8 mouse cellular contexts compared by ENCODE assay signal in the genomic region with DNA sequence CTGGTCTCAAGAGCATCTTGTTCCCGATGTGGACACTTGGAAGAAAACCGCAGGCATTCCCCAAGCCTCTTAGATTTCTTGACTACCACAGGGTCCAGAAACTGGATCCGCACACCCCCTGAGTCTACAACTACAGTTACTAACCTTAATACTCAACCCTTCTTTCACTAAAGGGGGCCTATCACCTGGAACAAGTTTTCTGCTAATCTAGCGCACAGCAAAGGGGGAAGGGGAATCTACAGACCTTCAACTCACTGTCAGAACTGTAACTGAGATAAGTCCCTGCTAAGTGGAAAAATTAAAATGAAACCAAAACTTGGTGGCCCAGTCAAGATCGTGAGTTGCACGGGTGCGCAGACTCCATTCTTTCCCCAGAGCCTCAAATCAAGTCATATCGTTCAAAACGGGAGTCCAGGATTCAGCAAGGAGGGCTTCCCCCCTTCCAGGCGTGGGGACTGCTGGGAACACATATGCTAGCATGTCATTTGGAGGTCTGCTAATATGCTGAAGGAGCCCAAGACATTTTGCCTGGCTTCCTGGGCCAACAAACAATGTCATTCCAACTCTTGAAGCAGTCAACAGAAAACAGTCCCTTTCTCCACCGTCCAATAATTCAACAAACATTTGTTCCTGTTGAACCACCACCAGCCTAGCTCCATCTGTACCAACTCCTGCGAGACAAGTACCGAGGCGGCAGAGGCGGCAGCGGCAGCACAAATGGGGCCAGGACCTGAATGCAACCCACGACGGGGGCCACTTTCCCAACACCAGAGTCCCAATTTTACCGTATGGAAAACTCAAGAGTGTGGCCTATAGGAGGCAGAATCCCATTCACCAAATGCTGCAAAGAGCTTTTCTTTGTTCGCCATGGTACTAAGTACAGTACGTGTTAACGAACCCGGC. TPM values are rescaled to one million over a fixed set of nuclear protein-coding genes. Genes with fewer than 3 reads are reported as not detected.
DNase-seq lines count a peak whose midpoint lies in the region; ATAC-seq lines count a peak whose summit lies in the region.

No protein-coding gene starts in this region.

- no peaks in the 10 kb centered on the region for H3K9me3 ChIP-seq in heart, embryonic 14.5 days (ENCODE audit: control insufficient read depth, low read length)
- H3K9me3 ChIP-seq in limb, embryonic 15.5 days: no peaks in the 10 kb centered on the region

- H3K4me3 ChIP-seq in heart, embryonic 14.5 days (ENCODE audit: control insufficient read depth in 1 of 2, insufficient read depth in 1 of 2, low read depth in 1 of 2, low read length in 2 of 2): peak overlapping the region; percentile 63 to 77
- peak overlapping the region; percentile 78 for H3K4me3 ChIP-seq in limb, embryonic 15.5 days

- H3K9ac ChIP-seq in heart, embryonic 14.5 days (ENCODE audit: low read length): peak overlapping the region; percentile 93
- H3K9ac ChIP-seq in limb, embryonic 15.5 days: peak overlapping the region; percentile 76

- H3K36me3 ChIP-seq in heart, embryonic 14.5 days (ENCODE audit: control insufficient read depth, insufficient read depth, low read length): no peaks in the 10 kb centered on the region
- H3K36me3 ChIP-seq in limb, embryonic 15.5 days: no peaks in the 10 kb centered on the region

- peak overlapping the region; percentile 90 for H3K4me2 ChIP-seq in heart, embryonic 14.5 days (ENCODE audit: low read length)
- peak overlapping the region; percentile 89 for H3K4me2 ChIP-seq in limb, embryonic 15.5 days

- peak; percentile 58 for DNase-seq in adrenal gland, postnatal 10 days
- DNase-seq in adrenal gland, postnatal 4 days (ENCODE audit: low spot score in 2 of 2): no peak
- peak; percentile 49 to 67 for DNase-seq in cerebellum, postnatal 36 days
- peak; percentile 84 for DNase-seq in naive thymus-derived CD4-positive, alpha-beta T cell, adult 2 months (ENCODE audit: low read depth)
- no peak for DNase-seq in frontal cortex, postnatal 36 days (ENCODE audit: low spot score in 2 of 2)

- 11% methylated on average over 23 of the region's 23 CpGs for WGBS in heart, embryonic 14.5 days
- WGBS in limb, embryonic 15.5 days: 12% methylated on average over 23 of the region's 23 CpGs

- H3K27ac ChIP-seq in heart, embryonic 14.5 days (replicated peaks in 1 of 2; ENCODE audit: control insufficient read depth in 1 of 2, insufficient read depth in 1 of 2, low read depth in 2 of 2, low read length in 2 of 2): peak overlapping the region; percentile 55 to 94
- H3K27ac ChIP-seq in limb, embryonic 15.5 days: peak overlapping the region; percentile 95

- peaks cover 33 to 58% of the 10 kb centered on the region in 2 experiments for H3K4me1 ChIP-seq in heart, embryonic 14.5 days (ENCODE audit: control insufficient read depth in 2 of 2, insufficient read depth in 2 of 2, low read length in 2 of 2)
- peaks cover 63% of the 10 kb centered on the region for H3K4me1 ChIP-seq in limb, embryonic 15.5 days

- H3K27me3 ChIP-seq in heart, embryonic 14.5 days (ENCODE audit: control insufficient read depth, insufficient read depth, low read length): no peaks in the 10 kb centered on the region
- H3K27me3 ChIP-seq in limb, embryonic 15.5 days: no peaks in the 10 kb centered on the region

- peak; percentile 53 for ATAC-seq in CD4-positive, CD25-positive, alpha-beta regulatory T cell, adult 4 months
- no peak for ATAC-seq in heart, embryonic 14.5 days (ENCODE audit: insufficient number of reproducible peaks, insufficient read depth, low FRiP score, low read depth)
- ATAC-seq in limb, embryonic 15.5 days (ENCODE audit: insufficient number of reproducible peaks, low FRiP score, low TSS enrichment, low read depth): no peak

RNA-seq across cellular contexts. Expression of gene Fam53b, which starts 1.7 kb away (rescaled TPM):
- 10 to 100 TPM; 58.4 to 75.1 TPM for total RNA-seq in adrenal gland, postnatal 10 days (2021)
- total RNA-seq in adrenal gland, postnatal 4 days (2021): 10 to 100 TPM; 69.7 to 74.4 TPM
- 100 to 1,000 TPM in 1 of 2 experiments, 10 to 100 TPM in 1; 73.4 to 102 TPM for polyA plus RNA-seq in CD4-positive, CD25-positive, alpha-beta regulatory T cell, adult 4 months (2017; shearing (Covaris generic))
- 15.4 and 15.6 TPM in 2 replicates for polyA plus RNA-seq in heart, embryonic 14.5 days (2014; fragmentation: Nextera tagmentation; extraction: Ambion mirVana)
- 18.5 and 20.2 TPM in 2 replicates for polyA plus RNA-seq in limb, embryonic 15.5 days (2015; fragmentation: Nextera tagmentation; extraction: Ambion mirVana)

RNA-seq across cellular contexts. Expression of gene Eef1akmt2, which starts 40.5 kb away (rescaled TPM):
- 10 to 100 TPM; 20.9 to 27.4 TPM for total RNA-seq in adrenal gland, postnatal 10 days (2021)
- total RNA-seq in adrenal gland, postnatal 4 days (2021): 10 to 100 TPM; 36.0 to 36.2 TPM
- 10 to 100 TPM; 55.3 to 58.5 TPM for polyA plus RNA-seq in CD4-positive, CD25-positive, alpha-beta regulatory T cell, adult 4 months (2017; shearing (Covaris generic))
- polyA plus RNA-seq in heart, embryonic 14.5 days (2014; fragmentation: Nextera tagmentation; extraction: Ambion mirVana): 40.4 and 42.0 TPM in 2 replicates
- 63.2 and 65.9 TPM in 2 replicates for polyA plus RNA-seq in limb, embryonic 15.5 days (2015; fragmentation: Nextera tagmentation; extraction: Ambion mirVana)

RNA-seq across cellular contexts. Expression of gene Abraxas2, which starts 47.1 kb away (rescaled TPM):
- total RNA-seq in adrenal gland, postnatal 10 days (2021): 10 to 100 TPM; 31.3 to 33.3 TPM
- total RNA-seq in adrenal gland, postnatal 4 days (2021): 10 to 100 TPM; 39.4 to 42.2 TPM
- polyA plus RNA-seq in CD4-positive, CD25-positive, alpha-beta regulatory T cell, adult 4 months (2017; shearing (Covaris generic)): 10 to 100 TPM; 35.2 to 37.9 TPM
- polyA plus RNA-seq in heart, embryonic 14.5 days (2014; fragmentation: Nextera tagmentation; extraction: Ambion mirVana): 29.4 and 33.0 TPM in 2 replicates
- 37.5 and 38.5 TPM in 2 replicates for polyA plus RNA-seq in limb, embryonic 15.5 days (2015; fragmentation: Nextera tagmentation; extraction: Ambion mirVana)

Comparison
In these comparisons a context has a peak if more than half of its experiments do, and no peak if none do; other contexts are left out.
1. DNase-seq: peak in adrenal gland, postnatal 10 days (single experiment), cerebellum, postnatal 36 days (2 of 2) and naive thymus-derived CD4-positive, alpha-beta T cell, adult 2 months (single experiment); none in adrenal gland, postnatal 4 days (0 of 2) and frontal cortex, postnatal 36 days (0 of 2).